Mouse (Mus musculus) kidney, postnatal 10 days (tissue): ENCODE data around the gene Rbm33.

Source experiments
- DNase-seq: peaks from one replicate; pipeline ENCODE4 v3.0.0; 2021; ENCODE audit warnings: mixed read lengths

Rbm33 gene

DNA sequence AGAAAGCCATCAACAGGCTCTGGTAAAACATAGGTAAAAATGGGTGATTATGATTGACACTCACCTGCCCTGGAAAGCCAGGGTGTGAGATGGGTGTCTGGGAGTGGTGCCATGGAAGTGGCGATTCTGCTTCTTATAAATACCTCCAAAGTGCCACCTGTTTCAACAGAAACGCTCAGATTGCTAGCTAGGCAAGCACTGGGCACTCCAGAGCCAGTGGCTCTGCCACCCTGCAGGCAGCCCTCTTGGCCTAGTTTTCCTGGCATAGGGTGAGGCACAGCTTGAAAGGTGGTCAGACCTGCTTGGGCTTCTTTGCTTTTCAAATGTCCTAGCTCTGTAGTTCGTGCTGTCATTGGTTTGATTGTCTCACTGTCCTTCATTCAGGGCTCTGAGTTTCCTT lies 97.2 kb downstream of the Rbm33 start:
- DNase-seq: no peak

DNA sequence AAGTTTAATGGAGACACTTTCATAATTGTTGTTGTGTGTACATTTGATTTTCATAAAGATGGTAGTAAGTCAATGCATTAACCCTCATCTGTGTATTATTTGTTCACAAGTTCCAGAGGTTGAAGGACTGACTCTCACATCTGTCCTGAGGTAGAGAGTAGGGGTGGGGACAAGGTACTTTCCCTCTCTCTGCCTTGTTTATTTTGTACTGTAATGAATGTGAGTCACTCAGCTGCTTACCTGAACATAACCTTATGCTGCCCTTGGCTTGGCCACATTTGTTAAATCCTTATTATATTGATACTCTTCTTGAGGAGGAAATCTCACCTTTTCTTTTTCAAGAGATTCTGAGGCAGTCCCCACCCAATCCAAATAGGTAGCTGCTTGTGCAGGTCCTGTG lies 99.1 kb downstream of the Rbm33 start:
- DNase-seq: no peak

DNA sequence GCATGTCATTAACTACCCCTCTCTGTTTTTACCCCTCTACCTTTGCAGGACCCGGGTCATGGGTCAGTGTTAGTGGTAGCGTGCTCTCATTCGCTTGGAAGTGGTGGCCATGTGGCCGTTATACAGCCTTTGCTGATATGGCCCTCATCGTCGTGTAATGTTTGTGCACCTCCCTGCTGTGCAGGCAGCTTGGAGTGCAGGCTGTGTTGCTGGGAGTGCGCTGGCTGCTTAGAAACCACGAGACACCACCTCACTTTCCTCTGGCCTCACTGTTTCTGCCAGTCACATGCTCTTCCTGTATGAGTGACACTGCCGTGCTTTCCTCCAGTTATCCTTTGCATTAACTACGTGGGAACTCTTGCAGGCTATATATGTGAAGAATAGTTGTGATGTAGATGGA lies 101.8 kb downstream of the Rbm33 start:
- DNase-seq: no peak

DNA sequence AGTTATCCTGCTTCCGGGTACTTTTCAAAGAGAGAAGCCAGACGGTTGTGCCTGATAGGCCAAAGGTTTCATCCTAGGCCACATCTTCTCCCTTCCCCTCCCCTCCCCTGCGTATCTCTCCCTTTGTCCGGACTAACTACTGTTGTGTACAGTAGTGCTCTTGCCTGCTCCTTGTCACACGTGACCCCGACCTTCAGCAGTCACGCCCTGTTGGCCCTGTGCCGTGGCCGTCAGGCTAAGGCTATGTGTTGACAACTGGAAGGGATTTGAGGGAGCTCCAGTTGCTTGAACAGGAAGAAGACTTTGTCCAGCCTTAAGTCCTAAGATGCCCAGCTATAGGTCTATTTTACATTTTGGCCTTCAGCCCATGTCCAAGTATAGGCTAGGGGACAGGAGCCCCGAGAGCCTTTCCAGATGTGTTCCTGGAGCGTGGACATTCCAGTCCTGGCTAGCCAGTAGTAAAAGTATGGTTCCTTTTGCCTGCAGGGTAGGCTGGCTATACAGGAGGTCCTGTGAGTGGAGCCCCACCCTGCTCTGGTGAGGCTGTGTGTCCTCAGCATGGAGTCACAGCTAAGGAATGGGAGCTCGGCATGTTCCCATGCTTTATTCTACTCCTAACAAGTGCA lies 102.8 kb downstream of the Rbm33 start:
- no peak for DNase-seq

DNA sequence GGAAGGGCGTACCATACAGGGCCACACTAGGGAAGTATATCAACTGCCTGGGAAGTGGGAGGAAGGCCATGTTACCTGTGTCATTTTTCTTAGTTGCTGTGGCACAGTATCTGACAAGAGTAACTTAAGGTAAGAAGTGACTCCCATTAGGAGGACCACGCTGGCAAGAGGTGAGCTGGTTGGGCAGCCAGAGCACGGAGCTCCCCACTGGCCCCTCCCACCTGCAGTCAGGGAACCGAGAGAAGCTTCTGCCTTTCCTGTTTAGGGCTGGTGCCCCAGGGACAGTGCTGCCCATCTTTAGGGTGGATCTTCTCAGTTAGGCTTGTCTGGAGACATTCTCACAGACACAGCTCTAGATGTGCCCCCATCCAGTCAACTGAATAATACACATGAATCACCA lies 106.9 kb downstream of the Rbm33 start:
- no peak for DNase-seq

DNA sequence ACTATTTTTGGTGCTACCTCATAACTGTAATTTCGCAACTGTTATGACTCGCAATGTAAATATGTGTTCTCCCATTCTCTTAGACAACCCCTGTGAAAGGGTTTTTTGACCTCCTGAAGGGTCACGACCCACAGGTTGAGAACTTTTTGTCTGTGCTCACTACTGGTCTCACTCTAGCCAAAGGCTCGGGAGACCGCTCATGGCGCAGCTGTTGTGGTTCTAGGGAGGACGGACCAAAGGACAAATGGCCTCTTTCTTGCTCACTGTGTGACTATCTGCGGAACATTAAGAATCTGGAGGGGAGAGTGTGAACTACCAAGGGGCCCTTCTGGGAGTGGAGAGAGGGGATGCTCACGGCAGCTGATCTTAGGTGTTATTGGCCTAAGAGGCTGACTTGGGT lies 109.0 kb downstream of the Rbm33 start:
- DNase-seq: no peak

DNA sequence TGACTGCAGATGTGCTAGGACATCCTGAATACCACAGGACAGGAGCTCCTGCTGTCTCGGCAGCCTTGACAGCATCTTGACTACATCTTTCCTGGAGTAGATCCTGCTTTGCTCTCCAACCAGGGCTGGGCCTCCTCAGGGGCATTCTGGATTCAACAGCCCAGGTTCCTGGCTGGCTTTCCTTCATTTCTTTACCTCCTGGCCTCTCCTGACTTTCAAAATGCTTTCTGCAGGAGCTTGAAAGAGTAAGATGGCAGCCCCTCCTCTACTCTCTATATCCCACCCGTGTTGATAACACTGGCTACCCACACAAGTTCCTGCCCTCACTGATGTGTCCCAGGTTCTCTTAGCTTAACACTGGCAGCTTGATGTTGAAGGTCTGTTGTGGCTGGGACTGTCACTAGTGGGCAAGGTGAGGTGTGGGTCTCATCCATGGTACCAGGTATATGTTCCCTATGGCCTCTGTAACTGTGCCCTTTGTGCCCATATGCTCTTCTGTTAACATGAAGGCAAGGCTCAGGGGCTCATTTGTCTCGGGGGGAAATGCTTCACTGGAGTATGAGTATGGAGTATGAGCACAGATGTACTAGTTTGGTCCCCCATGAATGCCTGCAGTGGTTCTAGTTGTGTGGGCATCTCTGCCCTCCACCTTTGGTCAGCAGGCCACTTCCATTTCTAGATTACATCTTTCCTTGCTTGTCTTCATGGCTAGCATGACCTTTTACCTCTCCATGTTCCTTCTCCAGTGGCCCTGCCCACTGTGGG lies 133.4 kb downstream of the Rbm33 start:
- DNase-seq: no peak

DNA sequence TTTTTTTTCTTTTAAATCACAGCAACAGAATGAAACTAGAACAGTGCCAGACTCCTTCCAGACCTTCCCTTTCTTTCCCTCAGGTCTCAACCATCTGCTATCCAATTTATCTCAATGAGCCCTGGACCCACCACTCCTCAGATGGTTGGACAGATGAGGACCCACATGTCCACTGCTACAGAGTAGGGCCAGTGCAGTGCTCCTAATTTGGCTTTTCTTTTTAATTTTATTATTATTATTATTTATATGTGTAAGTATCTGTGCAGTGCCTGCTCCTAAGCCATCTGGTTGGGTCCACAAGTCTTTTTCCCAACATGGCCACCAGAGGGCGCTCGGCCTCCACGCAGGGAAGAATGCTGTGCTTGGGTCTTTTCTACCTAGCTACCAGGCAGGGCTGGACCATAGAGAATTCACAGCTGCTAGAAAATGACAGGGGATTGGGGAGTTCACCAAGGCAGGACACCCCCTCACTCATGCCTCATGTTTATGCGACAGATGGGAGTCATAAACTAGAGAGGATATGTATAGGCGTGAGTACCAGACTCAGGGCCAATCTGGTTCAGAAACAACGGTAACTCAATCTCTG lies 134.2 kb downstream of the Rbm33 start:
- peak; percentile 88 for DNase-seq

DNA sequence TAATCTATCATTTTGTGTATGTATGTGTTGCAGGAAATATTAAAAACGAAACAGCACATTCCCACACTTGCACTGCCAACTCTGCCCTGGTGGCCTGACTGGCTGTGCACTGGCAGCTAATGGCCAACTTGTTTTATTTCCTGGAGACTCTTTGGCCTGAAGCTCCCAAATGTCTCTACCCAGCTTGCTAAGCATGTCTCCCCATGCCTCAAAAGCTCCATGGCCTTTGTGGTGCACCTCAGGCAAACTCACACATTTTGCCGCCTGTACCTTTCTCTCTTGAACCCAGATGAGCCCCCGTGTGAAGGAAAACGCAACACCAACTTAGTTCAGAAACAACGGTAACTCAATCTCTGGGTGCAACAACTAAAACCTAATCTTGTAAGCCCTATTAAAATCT lies 136.2 kb downstream of the Rbm33 start:
- DNase-seq: no peak

DNA sequence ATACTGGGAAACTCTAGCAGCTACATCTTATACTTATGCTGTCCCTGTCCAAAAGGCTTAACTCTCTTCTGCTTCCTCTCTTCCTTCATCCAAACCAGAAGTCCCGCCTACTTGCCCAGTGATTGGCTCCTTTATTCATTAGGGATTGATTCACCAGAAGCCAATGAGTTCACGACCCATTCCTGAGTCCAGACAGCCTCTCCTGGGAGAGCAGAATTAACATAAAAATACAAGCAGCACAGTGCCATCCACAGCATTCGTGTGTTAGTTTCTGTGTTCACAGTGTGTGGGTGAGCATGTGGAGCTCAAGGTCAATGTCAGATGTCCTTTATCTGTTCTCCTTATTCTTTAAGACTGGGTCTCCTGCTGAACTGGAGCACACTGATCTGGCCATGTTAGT lies 136.6 kb downstream of the Rbm33 start:
- no peak for DNase-seq

DNA sequence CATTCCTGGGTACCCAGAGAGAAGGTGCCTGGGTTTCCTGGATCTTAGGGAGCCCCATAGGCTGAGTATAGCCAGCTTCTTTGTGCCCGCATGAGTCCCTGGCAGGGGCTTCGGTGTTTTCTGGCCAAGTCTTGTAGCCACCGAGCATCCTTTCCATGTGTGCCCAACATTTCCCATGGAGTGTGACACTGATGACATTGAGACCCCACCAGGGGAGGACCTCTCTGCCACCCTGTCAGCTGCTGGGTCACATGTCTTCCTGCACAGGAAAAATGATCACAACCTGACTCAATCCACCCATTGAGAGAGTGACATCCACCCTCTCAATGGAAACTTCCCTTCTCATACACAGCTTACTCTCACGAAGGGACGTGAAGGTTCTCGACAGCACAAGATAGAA lies 137.6 kb downstream of the Rbm33 start:
- DNase-seq: no peak

DNA sequence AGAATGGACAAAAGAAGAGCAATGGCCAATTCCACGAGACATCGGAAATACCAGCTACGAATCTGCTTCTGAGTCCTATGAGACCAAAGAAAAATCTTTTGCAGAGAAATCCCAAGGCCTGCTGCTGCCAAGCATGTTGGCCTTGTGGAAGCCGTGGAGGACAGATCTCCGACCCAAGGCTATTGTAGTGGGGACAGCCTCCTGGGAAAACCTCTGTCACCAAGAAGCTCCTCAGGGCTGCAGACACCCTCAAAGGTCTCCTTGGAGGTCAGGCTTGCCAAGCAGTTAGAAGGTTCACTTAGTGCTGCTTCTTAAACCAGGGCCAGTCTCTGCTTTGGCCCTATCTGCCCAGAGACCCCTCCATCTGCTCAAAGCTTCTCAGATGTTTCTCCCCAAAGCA lies 138.8 kb downstream of the Rbm33 start:
- no peak for DNase-seq

DNA sequence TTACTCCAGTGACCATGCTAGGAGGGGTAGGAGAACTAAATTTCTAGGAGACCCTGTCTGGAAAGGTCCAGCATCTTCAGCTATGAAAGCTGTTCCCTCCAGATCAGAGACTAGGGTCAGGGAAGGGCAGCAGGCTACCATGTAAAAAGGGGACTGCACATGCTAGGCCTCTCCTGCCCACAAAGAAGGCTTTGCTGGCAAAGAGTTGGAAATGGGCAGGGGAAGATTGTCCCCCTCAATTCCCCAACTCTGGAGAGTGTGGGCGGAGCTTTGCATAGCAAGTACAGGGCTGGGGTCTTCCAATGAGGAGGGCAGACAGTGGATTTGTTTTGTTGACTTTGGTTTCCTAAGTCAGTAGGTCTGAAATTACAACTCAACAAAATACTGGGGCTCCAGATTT lies 139.4 kb downstream of the Rbm33 start:
- DNase-seq: no peak

DNA sequence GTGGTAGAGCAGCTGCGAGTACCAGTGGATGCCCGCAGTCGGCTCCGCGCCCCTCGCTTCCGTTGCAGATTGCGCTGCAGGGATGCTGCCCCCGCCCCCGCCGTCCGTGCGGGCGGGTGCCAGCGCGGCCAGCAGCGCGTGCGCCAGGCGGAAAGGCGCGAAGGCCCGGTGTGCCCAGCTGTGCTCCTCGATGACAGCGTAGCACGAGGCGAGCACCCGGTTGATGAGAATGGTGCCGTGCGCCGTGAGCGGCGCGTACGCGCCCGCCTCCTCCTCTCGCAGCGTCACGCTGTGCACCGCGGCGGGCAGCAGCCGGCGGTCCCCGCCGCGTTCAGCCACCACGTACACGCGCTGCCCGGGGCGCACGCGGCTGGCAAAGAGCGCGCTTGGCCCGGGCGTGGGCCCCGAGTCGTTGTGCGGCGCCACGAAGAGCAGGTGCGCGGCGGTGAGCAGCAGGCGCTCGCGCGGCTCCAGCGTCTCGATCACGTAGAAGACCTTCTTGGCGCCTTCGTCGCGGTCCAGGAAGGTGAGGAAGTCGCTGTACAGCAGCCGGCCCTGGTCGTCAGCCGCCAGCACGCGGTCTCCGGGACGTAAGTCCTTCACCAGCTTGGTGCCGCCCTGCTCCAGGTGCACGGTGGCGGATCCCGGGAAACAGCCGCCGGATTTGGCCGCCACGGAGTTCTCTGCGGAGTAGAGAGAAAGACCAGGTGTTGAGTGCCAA lies 141.2 kb downstream of the Rbm33 start:
- peak; percentile 15 for DNase-seq

DNA sequence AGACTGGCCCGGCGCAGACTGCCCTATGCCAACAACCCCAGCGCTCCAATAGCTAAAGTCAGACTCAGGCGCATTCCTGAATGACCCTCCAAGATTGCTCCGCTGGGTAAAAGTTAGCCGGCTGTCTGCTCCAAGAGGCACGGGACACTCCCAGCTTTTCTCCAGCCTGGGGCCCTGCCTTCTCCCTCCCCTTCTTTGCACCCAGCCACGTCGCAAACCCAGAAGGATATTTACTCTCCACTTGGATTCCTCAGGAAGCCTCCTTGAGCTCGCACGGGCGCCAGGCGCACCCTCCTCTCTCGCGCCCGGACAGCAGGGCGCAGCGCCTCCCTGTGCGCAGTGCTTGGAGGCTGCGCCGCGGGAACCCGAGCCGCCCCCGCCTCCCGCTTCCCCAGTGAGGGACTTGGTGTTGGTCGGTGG lies 141.9 kb downstream of the Rbm33 start:
- DNase-seq: peak; percentile 8

DNA sequence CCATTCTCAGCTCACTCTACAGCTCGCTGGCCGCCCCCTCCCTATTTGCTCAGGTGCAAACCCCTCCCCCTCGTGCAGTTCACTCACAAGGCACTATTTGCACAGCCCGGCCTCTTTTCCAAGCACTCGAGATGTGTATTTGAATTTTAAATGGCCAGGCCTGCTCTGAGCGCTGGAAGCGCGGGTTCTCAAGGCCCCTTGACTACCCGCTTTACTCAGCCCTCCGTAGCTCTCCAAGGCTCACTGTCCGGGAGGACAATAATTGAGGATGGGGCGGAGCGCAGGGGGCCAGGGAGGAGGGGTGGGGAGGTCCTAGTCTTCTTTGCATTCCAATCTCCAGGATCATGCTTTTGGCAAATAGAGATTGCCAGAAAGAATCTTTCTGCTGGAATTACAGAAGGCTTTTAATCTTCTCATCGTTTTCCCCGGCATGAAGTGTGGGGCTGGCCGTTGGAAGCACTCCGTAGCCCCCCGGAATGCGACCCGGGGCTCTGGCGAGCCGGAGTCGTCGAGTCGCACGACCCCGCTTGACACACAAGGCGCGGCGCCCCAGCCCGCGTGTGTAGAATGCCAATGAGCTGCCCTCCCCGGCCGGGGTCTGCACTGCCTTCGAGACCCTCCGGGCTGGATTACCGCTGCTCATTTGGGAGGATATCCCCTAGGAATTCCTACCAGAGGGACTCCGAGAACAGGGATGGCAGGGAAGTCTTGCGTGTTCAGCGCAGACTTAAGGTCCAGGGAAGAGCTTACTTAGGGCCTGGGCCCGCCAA lies 142.7 kb downstream of the Rbm33 start:
- DNase-seq: no peak

DNA sequence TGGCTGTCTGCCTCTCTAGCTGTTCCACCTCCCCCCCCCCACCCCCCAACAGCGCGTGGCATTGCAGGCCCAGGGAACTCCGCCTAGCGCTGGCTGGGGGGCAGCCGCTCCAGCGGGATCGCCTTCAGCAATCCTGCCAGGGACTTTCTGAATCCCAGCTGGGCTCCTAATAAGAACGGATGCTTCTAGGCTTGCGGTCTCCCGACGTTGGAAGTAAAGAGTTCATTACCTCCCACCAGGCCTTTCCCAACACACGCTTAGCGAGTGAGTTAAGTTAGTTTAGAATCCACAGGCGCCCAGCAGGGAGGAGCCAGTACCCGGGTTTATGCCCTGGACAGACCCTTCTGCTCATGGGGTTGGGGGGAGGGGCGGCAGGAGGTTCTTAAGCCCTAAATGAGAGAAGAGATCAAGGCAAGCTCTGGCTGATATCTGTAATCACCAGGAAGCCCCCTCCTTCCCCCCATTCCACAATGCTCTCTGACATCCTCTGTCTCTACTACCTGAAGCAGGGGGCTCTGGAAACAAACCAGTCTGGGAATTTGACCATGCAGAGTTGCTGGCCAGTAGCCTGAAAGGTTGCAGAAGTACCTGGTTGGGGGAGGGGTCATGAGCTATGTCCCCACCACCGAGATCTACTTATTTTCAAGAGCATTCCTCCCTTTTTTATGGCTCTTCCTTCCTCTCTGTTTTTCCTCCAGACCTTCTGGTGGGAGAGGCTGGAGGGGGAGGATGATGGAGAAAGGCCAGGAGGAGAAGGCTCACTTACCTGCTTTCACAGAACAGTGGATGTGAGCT lies 143.8 kb downstream of the Rbm33 start:
- DNase-seq: no peak

DNA sequence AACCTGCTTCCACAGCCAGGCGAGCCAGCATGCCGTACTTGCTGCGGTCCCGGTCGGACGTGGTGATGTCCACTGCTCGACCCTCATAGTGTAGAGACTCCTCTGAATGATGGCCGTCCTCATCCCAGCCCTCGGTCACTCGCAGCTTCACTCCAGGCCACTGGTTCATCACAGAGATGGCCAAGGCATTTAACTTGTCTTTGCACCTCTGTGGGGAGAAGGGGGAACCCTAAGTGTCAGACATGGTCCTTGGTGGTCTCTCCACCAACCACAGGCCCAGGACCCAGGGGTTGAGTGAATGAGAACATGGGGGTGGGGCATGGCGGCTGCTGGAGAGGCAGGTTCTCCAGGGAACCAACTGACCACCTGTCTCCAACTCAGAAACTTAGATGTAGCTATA lies 144.5 kb downstream of the Rbm33 start:
- DNase-seq: no peak

DNA sequence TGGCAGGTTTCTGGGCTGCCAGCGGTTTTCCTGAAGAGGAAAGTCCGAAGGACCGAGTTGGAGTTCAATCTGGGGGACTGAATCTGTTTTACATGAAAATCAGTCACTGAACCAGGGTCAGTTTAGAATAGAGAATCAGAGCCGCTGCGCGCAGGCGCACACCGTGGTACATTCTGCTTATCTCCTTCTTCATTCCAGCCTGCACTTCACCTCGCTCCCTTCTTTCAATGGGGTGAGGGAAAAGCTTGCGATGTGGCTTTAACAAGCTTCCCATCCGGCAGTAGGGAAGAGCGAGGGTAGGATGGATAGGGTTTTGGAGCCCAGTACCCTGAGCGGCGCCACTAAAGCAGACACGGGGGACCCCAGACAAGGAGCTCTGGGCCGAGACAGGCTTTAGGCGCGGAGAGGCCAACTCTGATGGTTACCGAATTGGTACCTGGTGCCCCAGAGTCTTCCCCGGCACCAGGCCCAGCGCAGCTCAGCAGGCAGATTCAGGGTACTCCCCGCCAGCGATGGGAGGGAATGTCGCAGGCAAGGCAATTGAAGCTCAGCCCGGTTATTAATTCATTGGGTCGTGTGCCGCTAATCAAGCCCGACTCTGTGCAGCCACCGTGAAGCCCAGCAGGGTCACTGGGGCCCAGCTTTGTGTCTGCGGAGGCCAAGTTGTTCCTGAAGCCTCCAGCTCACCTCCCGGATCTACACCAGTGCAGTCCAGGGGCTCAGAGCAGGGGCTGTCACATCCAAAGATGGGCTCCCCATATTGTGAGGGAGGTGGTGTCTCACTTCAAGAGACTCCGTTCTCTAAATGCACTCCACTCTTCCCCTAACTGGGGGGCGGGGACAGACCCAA lies 146.0 kb downstream of the Rbm33 start:
- DNase-seq: peak; percentile 23

DNA sequence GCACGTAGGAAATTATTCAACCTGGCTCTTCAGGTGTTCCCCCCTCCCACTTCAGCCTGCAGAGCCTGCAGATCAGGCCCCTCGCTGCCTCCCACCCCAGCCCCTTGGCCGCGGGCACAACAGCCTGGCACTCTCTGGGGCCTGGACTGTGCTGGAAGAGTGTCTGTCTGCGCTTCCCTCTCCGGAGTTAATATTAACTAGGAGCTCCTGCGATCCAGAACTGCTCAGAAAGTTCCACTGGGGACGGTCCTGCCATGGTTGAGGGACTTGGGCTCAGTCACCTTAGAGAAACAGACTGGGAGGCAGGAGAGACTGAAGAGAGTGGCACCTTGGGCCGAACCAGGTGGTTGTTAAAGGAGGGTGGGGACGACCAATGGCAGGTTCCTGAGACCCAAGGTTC lies 146.7 kb downstream of the Rbm33 start:
- peak; percentile 61 for DNase-seq
